Mouse (Mus musculus) embryonic fibroblast, embryonic 13.5 days (primary cell): ENCODE measurements around the gene BC004004.

ENCODE experiments used
- CTCF ChIP-seq: IDR thresholded peaks from 2 replicates; pipeline ENCODE4 v1.5.1; 2011; ENCODE audit warnings: mild to moderate bottlenecking, control low read depth, low read length, moderate library complexity, borderline replicate concordance; ENCODE audit not compliant: insufficient read depth
- POLR2A ChIP-seq: IDR thresholded peaks from 2 replicates; pipeline ENCODE4 v1.6.1; 2011; ENCODE audit warnings: low read depth, mild to moderate bottlenecking, control low read depth, low read length, moderate library complexity

- no peak for TF ChIP-seq POLR2A
- no peak for TF ChIP-seq CTCF
Measured at GRCm38 (mm10) chr17:29244912-29245311, 23.7 kb upstream of the BC004004 start.
